Mouse (Mus musculus) testis, adult 2 months (tissue): ENCODE results near the gene Mpzl3.

ENCODE experiments used
- CTCF ChIP-seq: fragments of 200-500 bp; IDR thresholded peaks from 2 replicates; pipeline ENCODE4 v1.5.1; 2012; ENCODE audit warnings: low read depth, mild to moderate bottlenecking, inconsistent platforms, low read length, moderate library complexity; ENCODE audit not compliant: control insufficient read depth, insufficient read depth, insufficient replicate concordance
- POLR2A ChIP-seq: fragments of 200-500 bp; IDR thresholded peaks from 2 replicates; pipeline ENCODE4 v1.6.1; 2012; ENCODE audit warnings: low read depth, mild to moderate bottlenecking, inconsistent platforms, low read length, moderate library complexity; ENCODE audit not compliant: control insufficient read depth

DNA sequence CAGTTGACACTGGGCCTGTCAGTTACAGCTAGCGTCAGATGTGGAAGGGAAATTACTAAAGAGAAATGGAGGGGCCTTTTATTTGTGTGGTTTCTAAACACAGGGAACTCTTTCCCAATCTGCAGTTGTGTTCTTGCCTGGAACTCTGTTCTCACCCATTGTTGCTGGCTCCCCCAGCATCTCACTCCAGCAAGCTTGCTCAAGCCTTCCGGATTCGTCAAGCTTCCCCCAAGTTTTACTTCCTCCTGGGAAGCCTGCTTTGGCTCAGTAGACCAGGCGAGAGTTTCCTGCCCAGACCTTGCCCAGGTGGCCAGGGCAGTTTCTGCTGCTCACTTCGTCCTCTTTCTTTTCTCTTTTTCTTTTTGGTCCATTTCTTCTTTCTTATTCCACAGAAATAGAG lies 29.6 kb downstream of the Mpzl3 start:
- TF ChIP-seq POLR2A (no peak), CTCF (no peak)
